Mouse (Mus musculus) kidney, adult 2 months (tissue): Measurements from ENCODE around the gene Cd93. TPM values are rescaled to one million over a fixed set of nuclear protein-coding genes. Genes with fewer than 3 reads are reported as not detected.
A peak's percentile ranks its signal among the peaks of the same experiment; 100 is the strongest.

ENCODE experiments used
- DNase-seq: peaks from one replicate; pipeline ENCODE4 v3.0.0; 2021
- H3K27ac ChIP-seq: fragments of 200-500 bp; 2 replicates; pipeline ENCODE4 v1.5.1; 2012; ENCODE audit warnings: low read depth, low read length, control low read depth, inconsistent platforms; ENCODE audit not compliant: insufficient read depth
- H3K27me3 ChIP-seq: fragments of 200-500 bp; replicated peaks from 2 replicates; pipeline ENCODE4 v1.6.1; 2012; ENCODE audit warnings: mild to moderate bottlenecking, moderate library complexity, low read length, inconsistent platforms; ENCODE audit not compliant: control insufficient read depth, insufficient read depth
- H3K36me3 ChIP-seq: fragments of 200-500 bp; 2 replicates; pipeline ENCODE4 v1.6.1; 2012; ENCODE audit warnings: mild to moderate bottlenecking, moderate library complexity, low read length, inconsistent platforms; ENCODE audit not compliant: control insufficient read depth, insufficient read depth
- H3K4me1 ChIP-seq: fragments of 200-500 bp; 2 replicates; pipeline ENCODE4 v1.6.1; 2011; ENCODE audit warnings: low read length; ENCODE audit not compliant: control insufficient read depth, insufficient read depth
- H3K4me3 ChIP-seq: fragments of 200-500 bp; 2 replicates; pipeline ENCODE4 v1.5.1; 2011; ENCODE audit warnings: mild to moderate bottlenecking, low read depth, low read length, control low read depth; ENCODE audit not compliant: insufficient read depth
- CTCF ChIP-seq: fragments of 200-500 bp; conservative IDR thresholded peaks from 2 replicates; pipeline ENCODE4 v1.5.1; 2011; ENCODE audit warnings: low read depth, mild to moderate bottlenecking, control low read depth, low read length, moderate library complexity, mixed read lengths; ENCODE audit not compliant: insufficient read depth, insufficient read length
- POLR2A ChIP-seq: fragments of 200-500 bp; IDR thresholded peaks from one replicate; pipeline ENCODE4 v1.6.1; 2011; ENCODE audit warnings: low read depth, low read length, control low read depth
- WGBS: fragments of 180-500 bp; shearing (Covaris S2); methylation state at CpG from one replicate; pipeline ENCODE4 v1.1.7; 2018; 5-methylcytosine and 5-hydroxymethylcytosine counted together
- polyA plus RNA-seq: library from polyadenylated mRNA; depleted of rRNA; stranded (reverse); fragments of >200 nt; gene quantifications from 2 replicates; pipeline ENCODE4 v1.2.3, GENCODE M21; 2012

Gene Cd93
- polyA plus RNA-seq, 1 experiment, result 10.3 TPM

- Histone ChIP-seq H3K4me1 (no peaks in the 10 kb centered on the region), H3K27ac (no peak overlapping the region), H3K36me3 (no peaks in the 10 kb centered on the region), H3K4me3 (no peak overlapping the region), H3K27me3 (no peaks in the 10 kb centered on the region)
- WGBS, result 47% methylated on average over 5 of the region's 5 CpGs
- DNase-seq, result no peak
- TF ChIP-seq CTCF (no peak), POLR2A (no peak)
Observed at GRCm38 (mm10) chr2:148451498-148451897, 8.1 kb upstream of the Cd93 start.

DNA sequence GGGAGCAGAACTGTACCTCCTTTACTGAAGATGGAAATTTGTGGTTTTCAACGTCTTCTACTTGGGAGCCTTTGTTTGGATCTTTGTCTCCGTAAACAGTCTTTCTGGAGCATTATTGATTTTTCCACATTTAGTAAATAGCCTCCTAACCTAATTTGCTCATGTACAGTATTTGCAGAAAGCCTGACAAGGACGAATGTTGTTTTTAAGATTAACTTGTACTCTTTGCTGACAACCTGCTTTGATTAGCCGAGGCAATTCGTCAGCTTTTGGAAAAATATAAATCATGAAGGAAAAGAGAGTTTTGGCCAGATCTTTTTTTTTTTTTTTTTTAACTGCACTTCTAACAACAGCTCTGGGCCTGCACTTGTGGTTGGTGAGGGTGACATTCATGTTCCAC is 7.3 kb upstream of the Cd93 start:
- H3K27ac ChIP-seq, result no peak overlapping the region
- TF ChIP-seq POLR2A (no peak), CTCF (no peak)
- no peaks in the 10 kb centered on the region for H3K36me3 ChIP-seq
- H3K4me1 ChIP-seq, result no peaks in the 10 kb centered on the region
- 75% methylated on average over 5 of the region's 5 CpGs for WGBS
- no peak overlapping the region for H3K4me3 ChIP-seq
- no peaks in the 10 kb centered on the region for H3K27me3 ChIP-seq
- DNase-seq, result no peak

GRCm38 (mm10) chr2:148449659-148450058 is 6.3 kb upstream of the Cd93 start:
- peak; percentile 50 for DNase-seq

DNA sequence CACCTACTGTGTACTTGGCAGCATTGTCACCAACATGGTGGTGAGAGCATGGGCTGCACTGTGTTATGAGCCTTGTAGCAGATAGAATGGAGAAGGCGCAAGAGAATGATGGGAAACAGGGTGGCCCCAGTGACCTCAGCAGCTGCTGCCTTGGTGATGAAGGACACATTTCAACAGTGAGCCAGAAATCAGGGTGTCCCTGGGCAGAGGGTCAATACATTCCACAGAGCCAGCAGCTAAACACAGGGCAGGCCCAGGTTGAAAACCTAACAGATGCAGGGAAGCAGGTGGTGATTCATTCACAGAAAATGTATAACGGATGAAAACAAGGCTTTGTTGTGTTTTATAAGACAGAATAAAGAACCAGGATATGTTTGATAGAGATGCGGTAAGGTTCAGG is 3.1 kb upstream of the Cd93 start:
- WGBS, result 81% methylated on average over 3 of the region's 3 CpGs
- H3K4me3 ChIP-seq, result no peak overlapping the region
- DNase-seq, result no peak

More at GRCm38 (mm10) chr2:148449659-148450058, 6.3 kb upstream of the Cd93 start:
- Histone ChIP-seq H3K4me3 (no peak overlapping the region), H3K36me3 (no peaks in the 10 kb centered on the region), H3K27ac (no peak overlapping the region), H3K27me3 (no peaks in the 10 kb centered on the region), H3K4me1 (no peaks in the 10 kb centered on the region)
- no peak for TF ChIP-seq POLR2A
- TF ChIP-seq CTCF, result no peak
- WGBS, result 100% methylated on average over 1 of the region's 1 CpGs

GRCm38 (mm10) chr2:148445616-148446015 is 2.3 kb upstream of the Cd93 start:
- no peaks in the 10 kb centered on the region for H3K27me3 ChIP-seq
- DNase-seq, result no peak
- no peak overlapping the region for H3K4me3 ChIP-seq
- TF ChIP-seq POLR2A (no peak), CTCF (no peak)
- 100% methylated on average over 1 of the region's 1 CpGs for WGBS
- H3K36me3 ChIP-seq, result no peaks in the 10 kb centered on the region
- no peaks in the 10 kb centered on the region for H3K4me1 ChIP-seq
- H3K27ac ChIP-seq, result no peak overlapping the region

More for the DNA sequence above, 3.1 kb upstream of the Cd93 start:
- Histone ChIP-seq H3K4me1 (no peaks in the 10 kb centered on the region), H3K27me3 (no peaks in the 10 kb centered on the region), H3K36me3 (no peaks in the 10 kb centered on the region), H3K27ac (no peak overlapping the region)
- TF ChIP-seq CTCF, result no peak
- no peak for TF ChIP-seq POLR2A

GRCm38 (mm10) chr2:148444472-148444871 is 1.1 kb upstream of the Cd93 start:
- no peak for DNase-seq
- H3K27ac ChIP-seq, result peak overlapping the region; percentile 47; the same call in 1 of the 2 replicates
- H3K4me1 ChIP-seq, result no peaks in the 10 kb centered on the region
- no peaks in the 10 kb centered on the region for H3K36me3 ChIP-seq
- no peaks in the 10 kb centered on the region for H3K27me3 ChIP-seq
- TF ChIP-seq CTCF, result no peak
- no peak for TF ChIP-seq POLR2A
- WGBS, result 80% methylated on average over 1 of the region's 1 CpGs
- H3K4me3 ChIP-seq, result no peak overlapping the region

DNA sequence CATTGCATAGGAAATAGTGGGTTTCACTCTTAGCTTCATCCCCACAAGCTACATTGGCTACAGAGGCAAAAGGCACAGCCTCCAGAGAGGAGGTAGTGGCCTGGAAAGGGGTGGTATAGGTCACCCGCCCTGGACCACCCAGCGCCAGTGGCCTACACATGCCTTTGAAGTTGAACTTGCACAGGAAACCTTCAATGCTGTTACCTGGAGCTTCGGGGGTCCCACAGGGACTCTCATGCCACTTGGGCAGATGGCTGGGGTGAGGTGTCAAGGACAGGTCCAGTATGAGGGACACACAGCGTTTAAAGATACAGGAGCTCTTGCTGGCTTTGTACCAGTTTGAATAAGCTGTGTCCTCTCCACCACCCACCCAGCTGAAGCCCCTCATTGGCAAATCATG is 653 bp downstream of the Cd93 start:
- Histone ChIP-seq H3K4me3 (peak overlapping the region; percentile 74), H3K36me3 (no peaks in the 10 kb centered on the region), H3K27ac (peak overlapping the region; percentile 90), H3K4me1 (no peaks in the 10 kb centered on the region), H3K27me3 (no peaks in the 10 kb centered on the region)
- no peak for DNase-seq
- WGBS, result 72% methylated on average over 4 of the region's 4 CpGs
- TF ChIP-seq POLR2A, result no peak
- no peak for TF ChIP-seq CTCF

DNA sequence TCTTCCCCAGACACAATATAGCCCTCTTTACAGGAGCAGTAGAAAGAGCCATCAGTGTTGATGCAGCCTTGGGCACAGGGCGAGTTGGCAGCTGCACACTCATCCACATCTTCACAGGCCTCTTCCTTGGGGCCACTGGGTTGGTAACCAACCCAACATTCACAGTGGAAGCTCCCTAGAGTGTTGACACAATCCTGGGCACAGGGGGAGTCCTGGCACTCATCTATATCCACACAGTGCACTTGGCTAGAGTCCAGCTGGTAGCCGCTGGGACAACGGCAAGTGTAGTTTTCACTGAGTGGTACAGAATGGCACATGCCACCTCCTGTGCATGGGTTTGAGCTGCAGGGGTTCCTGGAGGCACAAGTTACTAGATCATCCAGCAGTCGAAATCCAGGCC is 1.2 kb downstream of the Cd93 start:
- 70% methylated on average over 4 of the region's 4 CpGs for WGBS
- TF ChIP-seq POLR2A (no peak), CTCF (no peak)
- DNase-seq, result no peak
- H3K4me3 ChIP-seq, result peak overlapping the region; percentile 74
- H3K27me3 ChIP-seq, result no peaks in the 10 kb centered on the region
- H3K27ac ChIP-seq, result peak overlapping the region; percentile 90
- H3K4me1 ChIP-seq, result no peaks in the 10 kb centered on the region
- H3K36me3 ChIP-seq, result no peaks in the 10 kb centered on the region
